Mouse (Mus musculus) forebrain, embryonic 14.5 days (tissue): ENCODE data around the gene Abi2. TPM values are rescaled to one million over a fixed set of nuclear protein-coding genes. Genes with fewer than 3 reads are reported as not detected.

ENCODE experiments used
- ATAC-seq: fragments of 200-750 bp; cut with Nextera tagmentation; 2 replicates; pipeline ENCODE4 v1.8.0; 2017; ENCODE audit warnings: mild to moderate bottlenecking, moderate library complexity
- DNase-seq: peaks from one replicate; pipeline ENCODE4 v3.0.0-alpha.2; 2015; ENCODE audit warnings: low spot score
- H3K27ac ChIP-seq: fragments of 300-500 bp; sonication (generic); 2 replicates; pipeline ENCODE4 v1.5.1; 2014; ENCODE audit warnings: low read depth, mild to moderate bottlenecking, control low read depth, low read length, moderate library complexity
- H3K27me3 ChIP-seq: fragments of 300-500 bp; sonication (generic); replicated peaks from 2 replicates; pipeline ENCODE4 v1.6.1; 2014; ENCODE audit warnings: low read length, control low read depth, mixed read lengths; ENCODE audit not compliant: control insufficient read depth, insufficient read depth
- H3K36me3 ChIP-seq: fragments of 300-500 bp; sonication (generic); 2 replicates; pipeline ENCODE4 v1.6.1; 2014; ENCODE audit warnings: low read length, control low read depth; ENCODE audit not compliant: control insufficient read depth, insufficient read depth
- H3K4me1 ChIP-seq: fragments of 300-500 bp; sonication (generic); 2 replicates; pipeline ENCODE4 v1.6.1; 2014; ENCODE audit warnings: antibody characterized with exemption, low read length, control low read depth; ENCODE audit not compliant: control insufficient read depth, insufficient read depth
- H3K4me2 ChIP-seq: fragments of 300-500 bp; sonication (generic); 2 replicates; pipeline ENCODE4 v1.6.1; 2014; ENCODE audit warnings: mild to moderate bottlenecking, control low read depth, low read length
- H3K4me3 ChIP-seq: fragments of 300-500 bp; sonication (generic); 2 replicates; pipeline ENCODE4 v1.5.1; 2014; ENCODE audit warnings: low read depth, low read length, control low read depth
- H3K9ac ChIP-seq: fragments of 300-500 bp; sonication (generic); 2 replicates; pipeline ENCODE4 v1.6.1; 2014; ENCODE audit warnings: mild to moderate bottlenecking, low read length, control low read depth, moderate library complexity
- H3K9me3 ChIP-seq: fragments of 300-500 bp; sonication (generic); replicated peaks from 2 replicates; pipeline ENCODE4 v1.6.1; 2016; ENCODE audit warnings: low read length, control low read depth, mixed read lengths; ENCODE audit not compliant: control insufficient read depth
- WGBS: fragments of 180-500 bp; shearing (Covaris S2); extraction: QIAGEN DNeasy Blood & Tissue Kit; methylation state at CpG from one replicate; pipeline ENCODE4 v1.1.7; 2014; 5-methylcytosine and 5-hydroxymethylcytosine counted together
- polyA plus RNA-seq: library from polyadenylated mRNA; unstranded; fragments of >200 nt; fragmentation: Nextera tagmentation; extraction: Ambion mirVana; gene quantifications from 2 replicates; pipeline ENCODE4 v1.2.1, GENCODE M21; 2014

Gene Abi2
- 51.1 and 59.1 TPM in 2 replicates for polyA plus RNA-seq

DNA sequence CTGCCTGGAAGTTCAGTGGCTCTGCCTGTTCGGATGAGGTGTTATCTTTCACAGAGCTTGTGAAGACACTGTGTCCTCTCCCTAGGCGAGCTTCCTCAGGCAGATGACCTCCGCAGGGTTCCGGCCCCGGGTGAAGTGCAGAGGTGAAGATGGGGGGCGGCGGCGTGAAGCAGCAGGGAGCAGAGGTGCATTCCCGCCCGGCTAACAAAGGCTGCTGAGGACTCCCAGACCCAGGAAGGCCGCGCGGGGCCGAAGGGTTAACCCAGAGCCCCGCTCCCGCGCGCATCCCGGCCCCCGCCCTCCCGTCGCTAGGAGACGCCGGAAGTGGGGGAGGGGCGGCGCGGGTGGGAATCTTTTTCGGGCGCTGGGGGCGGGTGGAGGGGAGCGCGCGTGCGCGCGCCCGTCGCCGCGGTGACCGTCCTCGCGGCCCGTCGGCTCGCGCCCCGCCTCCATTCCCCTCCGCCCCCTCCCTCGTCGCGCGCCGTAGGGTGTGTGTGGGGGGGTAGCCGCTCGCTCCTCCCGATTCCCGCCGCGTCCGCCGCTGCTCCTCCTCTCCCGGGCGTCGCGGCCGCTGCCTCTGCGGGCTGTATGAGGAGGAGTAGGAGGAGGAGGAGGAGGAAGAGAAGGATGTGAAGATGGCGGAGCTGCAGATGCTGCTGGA lies at the start of gene Abi2:
Abi2 (plus strand) TSS at position 452 of the 661 bp plus-strand sequence.
- ATAC-seq = peak; percentile 93
- Histone ChIP-seq H3K9ac (peak within 1 kb of the TSS; percentile 95), H3K4me3 (peak within 1 kb of the TSS; percentile 86), H3K27me3 (no peaks in the 10 kb centered on the region), H3K4me2 (peak within 1 kb of the TSS; percentile 66), H3K27ac (peak within 1 kb of the TSS; percentile 92), H3K4me1 (peaks cover 7% of the 10 kb centered on the region), H3K36me3 (no peaks in the 10 kb centered on the region), H3K9me3 (no peaks in the 10 kb centered on the region)
- 1% methylated on average over 32 of the region's 69 CpGs for WGBS
- DNase-seq = peak; percentile 95

DNA sequence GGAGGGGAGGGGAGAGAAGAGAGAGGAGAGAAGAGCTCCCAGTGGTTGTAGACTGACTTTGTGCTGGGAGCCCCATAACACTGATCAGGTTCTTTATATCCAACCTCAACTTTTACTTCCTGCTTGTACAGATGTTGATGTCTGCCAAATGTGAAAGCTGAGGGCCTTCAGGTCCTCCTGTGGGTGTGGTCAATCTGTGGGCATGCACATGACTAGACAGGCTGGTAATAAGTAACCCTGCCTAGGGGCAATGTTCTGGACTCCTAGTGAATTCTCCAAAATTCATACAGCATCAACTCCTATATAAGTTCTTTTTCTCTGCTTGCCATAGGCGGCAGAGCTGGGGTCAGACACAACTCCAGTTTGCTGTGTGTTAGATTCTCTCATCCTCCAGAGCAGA lies 47.8 kb upstream of the Abi2 start:
- H3K4me3 ChIP-seq = no peak overlapping the region
- no peak for DNase-seq
- H3K4me2 ChIP-seq = no peak overlapping the region
- no peaks in the 10 kb centered on the region for H3K9me3 ChIP-seq
- no peak for ATAC-seq
- H3K36me3 ChIP-seq = 0 out of 2 replicates have a peak, but pooled peaks cover 2% of the 10 kb centered on the region
- no peak overlapping the region for H3K27ac ChIP-seq
- no peaks in the 10 kb centered on the region for H3K4me1 ChIP-seq
- 96% methylated on average over 1 of the region's 1 CpGs for WGBS
- H3K9ac ChIP-seq = no peak overlapping the region
- H3K27me3 ChIP-seq = no peaks in the 10 kb centered on the region

DNA sequence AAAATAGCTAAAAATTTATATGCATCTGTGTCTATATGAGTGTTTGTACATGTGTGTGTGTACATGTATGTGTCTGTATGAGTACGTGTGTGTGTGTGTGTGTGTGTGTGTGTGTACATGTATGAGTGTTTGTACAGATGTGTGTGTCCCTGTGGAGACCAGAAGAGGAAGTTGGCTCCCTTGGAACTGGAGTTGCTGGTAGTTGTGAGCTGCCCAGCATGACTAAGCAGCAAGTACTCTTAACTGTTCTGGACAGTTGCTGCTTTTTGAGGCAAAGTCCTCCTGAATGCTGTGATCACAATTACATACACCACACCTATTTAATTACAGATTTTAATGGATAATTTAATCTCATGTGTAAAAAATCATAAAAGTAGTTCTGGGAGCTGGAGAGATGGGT lies 32.9 kb upstream of the Abi2 start:
- no peaks in the 10 kb centered on the region for H3K27me3 ChIP-seq
- H3K9me3 ChIP-seq = no peaks in the 10 kb centered on the region
- no peaks in the 10 kb centered on the region for H3K4me1 ChIP-seq
- no peak overlapping the region for H3K9ac ChIP-seq
- WGBS = 100% methylated on average over 1 of the region's 1 CpGs
- no peak for ATAC-seq
- no peak overlapping the region for H3K4me2 ChIP-seq
- DNase-seq = no peak
- no peak overlapping the region for H3K4me3 ChIP-seq
- H3K27ac ChIP-seq = no peak overlapping the region
- H3K36me3 ChIP-seq = peaks cover 10% of the 10 kb centered on the region; the same call in 1 of the 2 replicates

DNA sequence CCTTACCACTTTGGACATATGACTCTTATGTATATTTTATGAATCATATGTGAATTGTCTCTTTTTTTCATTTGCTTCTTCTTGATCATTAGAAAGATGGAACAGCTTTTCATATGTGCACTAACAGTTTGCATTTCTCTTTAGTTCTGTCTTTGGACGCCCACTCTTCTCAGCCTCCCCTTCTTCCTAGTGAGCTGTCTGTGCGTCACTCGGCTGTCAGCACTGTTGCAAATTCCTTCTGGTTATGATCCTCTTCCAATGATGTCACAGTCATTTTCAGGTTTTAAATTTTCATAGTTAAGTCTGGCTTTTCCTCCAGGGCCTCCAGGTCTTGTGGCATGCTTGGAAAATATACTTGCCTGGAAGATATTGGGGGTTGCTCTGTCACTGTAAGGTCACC lies 27.5 kb upstream of the Abi2 start:
- 90% methylated on average over 3 of the region's 3 CpGs for WGBS
- ATAC-seq = no peak
- H3K9ac ChIP-seq = no peak overlapping the region

DNA sequence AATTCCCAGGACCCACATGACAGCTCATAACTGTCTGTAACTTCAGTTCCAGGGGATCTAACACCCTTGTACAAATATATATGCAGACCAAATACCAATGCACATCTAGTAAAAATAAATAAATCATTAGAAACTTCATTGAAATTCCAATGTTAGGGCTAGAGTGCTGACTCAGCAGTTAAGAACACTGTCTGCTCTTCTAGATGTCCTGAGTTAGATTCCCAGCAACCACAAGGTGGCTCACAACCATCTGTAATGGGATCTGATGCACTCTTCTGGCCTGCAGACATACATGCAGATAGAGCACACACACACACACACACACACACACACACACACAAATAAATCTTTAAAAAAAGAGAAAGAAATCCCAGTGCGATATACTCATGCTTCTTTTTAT lies 4.6 kb upstream of the Abi2 start:
- 94% methylated on average over 1 of the region's 1 CpGs for WGBS
- H3K27me3 ChIP-seq = no peaks in the 10 kb centered on the region
- no peaks in the 10 kb centered on the region for H3K4me1 ChIP-seq
- H3K36me3 ChIP-seq = no peaks in the 10 kb centered on the region
- H3K9ac ChIP-seq = no peak overlapping the region
- no peaks in the 10 kb centered on the region for H3K9me3 ChIP-seq
- no peak overlapping the region for H3K4me2 ChIP-seq
- H3K27ac ChIP-seq = no peak overlapping the region
- ATAC-seq = no peak
- H3K4me3 ChIP-seq = no peak overlapping the region
- no peak for DNase-seq

More for the DNA sequence above, 27.5 kb upstream of the Abi2 start:
- H3K9me3 ChIP-seq = no peaks in the 10 kb centered on the region
- H3K27ac ChIP-seq = no peak overlapping the region
- H3K27me3 ChIP-seq = no peaks in the 10 kb centered on the region
- no peak overlapping the region for H3K4me3 ChIP-seq
- H3K4me1 ChIP-seq = no peaks in the 10 kb centered on the region
- no peak overlapping the region for H3K4me2 ChIP-seq
- peaks cover 11% of the 10 kb centered on the region; the same call in 1 of the 2 replicates for H3K36me3 ChIP-seq
- no peak for DNase-seq

DNA sequence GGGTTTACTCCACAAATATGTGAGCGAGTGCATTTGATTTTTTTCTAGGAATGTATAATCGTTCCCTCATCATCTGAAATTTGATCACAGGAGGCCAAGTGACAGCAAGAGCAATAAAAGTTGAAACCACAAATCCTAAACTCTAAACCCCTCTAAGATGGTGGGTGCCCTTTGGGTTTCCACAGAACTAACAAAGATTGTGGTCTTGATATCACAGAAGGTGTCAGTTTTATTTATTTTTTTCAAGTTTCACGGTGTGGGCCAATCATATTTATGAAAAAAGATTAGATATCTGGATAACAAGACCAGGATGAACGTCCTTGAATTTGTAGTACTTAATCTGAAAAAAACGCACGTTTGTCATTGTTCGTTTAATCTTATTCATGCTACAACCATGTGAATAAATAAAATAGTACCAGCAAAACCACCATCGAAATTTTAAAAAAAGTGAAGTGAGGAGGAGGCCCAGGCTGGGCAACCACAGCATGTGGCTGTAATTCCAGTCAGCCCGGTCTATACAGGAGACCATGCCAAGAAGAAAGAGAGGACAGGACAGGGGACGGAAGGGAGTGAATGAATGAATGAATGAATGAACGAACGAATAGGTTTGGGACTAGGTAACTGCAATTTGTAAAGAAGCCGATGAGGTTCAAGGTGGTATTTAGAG lies 785 bp upstream of the Abi2 start:
- Histone ChIP-seq H3K36me3 (no peaks in the 10 kb centered on the region), H3K4me1 (peaks cover 7% of the 10 kb centered on the region), H3K4me2 (peak overlapping the region; percentile 66), H3K4me3 (peak overlapping the region; percentile 86), H3K27ac (peak overlapping the region; percentile 92), H3K9ac (peak overlapping the region; percentile 95), H3K9me3 (no peaks in the 10 kb centered on the region), H3K27me3 (no peaks in the 10 kb centered on the region)
- ATAC-seq (peak; percentile 42), DNase-seq (peak; percentile 11)
- 23% methylated on average over 13 of the region's 13 CpGs for WGBS

DNA sequence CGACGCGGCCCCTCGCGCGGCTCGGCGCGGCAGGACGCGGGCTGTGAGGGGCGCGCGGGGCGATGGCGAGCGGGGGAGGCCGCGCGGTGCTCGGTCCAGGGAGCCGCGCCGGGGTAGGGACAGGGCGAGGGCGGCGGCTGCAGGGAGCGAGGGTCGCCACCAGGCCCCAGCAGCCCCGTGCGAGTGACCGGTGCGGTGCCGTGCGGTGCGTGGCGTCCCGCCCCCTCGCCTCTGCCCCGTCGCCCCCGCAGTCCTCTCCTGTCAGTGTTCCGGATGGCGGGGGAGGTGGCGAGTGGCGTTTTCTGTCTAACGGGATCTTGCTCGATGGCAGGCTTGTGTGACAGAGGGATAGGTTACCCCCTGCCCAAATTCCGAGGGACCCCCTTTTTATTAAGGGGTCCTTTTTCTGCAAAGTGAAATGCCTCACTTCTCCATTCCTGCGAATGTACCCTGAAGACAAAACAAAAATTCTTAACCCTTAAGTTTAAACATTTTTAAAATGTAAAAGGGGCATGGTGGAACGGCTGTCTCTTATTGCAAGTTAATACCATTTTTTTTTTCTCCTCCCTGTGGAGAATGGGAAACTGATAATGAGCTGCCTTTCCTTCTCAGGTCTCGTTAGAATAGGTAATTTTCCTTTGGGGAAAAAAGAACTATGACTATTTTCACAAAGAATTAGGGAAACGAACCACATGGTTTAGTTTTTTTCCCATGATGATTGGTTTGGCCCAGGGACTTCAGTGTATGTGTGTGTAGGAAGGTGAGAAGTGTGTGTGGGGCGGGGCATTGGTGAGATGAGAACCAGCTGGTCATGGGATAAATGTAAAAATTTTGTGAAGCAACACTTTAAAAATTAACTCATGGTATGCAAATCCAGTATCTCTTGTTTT lies 754 bp downstream of the Abi2 start:
- peak overlapping the region; percentile 66 for H3K4me2 ChIP-seq
- peaks cover 7% of the 10 kb centered on the region for H3K4me1 ChIP-seq
- WGBS = 1% methylated on average over 30 of the region's 54 CpGs
- ATAC-seq = peak; percentile 80
- peak; percentile 54 for DNase-seq
- H3K9ac ChIP-seq = peak overlapping the region; percentile 95
- H3K36me3 ChIP-seq = no peaks in the 10 kb centered on the region
- no peaks in the 10 kb centered on the region for H3K27me3 ChIP-seq
- H3K27ac ChIP-seq = peak overlapping the region; percentile 92
- no peaks in the 10 kb centered on the region for H3K9me3 ChIP-seq
- peak overlapping the region; percentile 86 for H3K4me3 ChIP-seq

DNA sequence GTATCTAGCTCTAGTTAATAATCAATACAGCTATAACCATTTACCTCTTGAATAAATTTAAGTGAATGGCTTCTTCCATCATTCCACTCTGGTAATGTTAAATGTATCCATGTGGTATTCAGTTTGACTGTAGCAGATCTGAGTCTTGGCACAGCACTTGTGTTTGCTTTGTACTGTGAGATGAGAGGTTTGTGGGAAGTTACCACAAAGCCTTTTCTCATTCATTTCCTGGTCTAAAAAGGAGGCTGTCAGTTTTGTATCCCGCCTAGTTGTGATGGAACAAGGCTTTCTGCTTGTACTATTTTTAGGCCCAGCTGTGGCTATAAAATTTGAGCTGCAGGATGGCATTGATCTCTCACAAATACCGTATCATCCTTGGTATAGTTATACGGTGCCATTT lies 7.3 kb downstream of the Abi2 start:
- 80% methylated on average over 3 of the region's 3 CpGs for WGBS
- no peak overlapping the region for H3K4me3 ChIP-seq
- no peak overlapping the region for H3K27ac ChIP-seq

More for the DNA sequence above, 7.3 kb downstream of the Abi2 start:
- Histone ChIP-seq H3K4me2 (no peak overlapping the region), H3K4me1 (peaks cover 1% of the 10 kb centered on the region), H3K27me3 (no peaks in the 10 kb centered on the region), H3K36me3 (no peaks in the 10 kb centered on the region), H3K9ac (no peak overlapping the region), H3K9me3 (no peaks in the 10 kb centered on the region)
- no peak for ATAC-seq
- peak; percentile 20 for DNase-seq
